Mouse (Mus musculus): Measurements from ENCODE around the gene Zfx.

- TF ChIP-seq POLR2A (IDR thresholded peaks at IDR 0.05; ENCODE audit: extremely low read depth, insufficient read depth, low read length) (no peak), CTCF (IDR thresholded peaks at IDR 0.05; ENCODE audit: extremely low read depth, insufficient read depth, low read length) (no peak)
Measured at GRCm38 (mm10) chrX:94100561-94100960, 22.9 kb downstream of the Zfx start.
